Mouse (Mus musculus): Measurements from ENCODE around the gene Olfr1100.

Gene Olfr1100

GRCm38 (mm10) chr2:86979854-86980253 is at the start of gene Olfr1100:
Gene Olfr1100 (minus strand): TSS chr2:86979954.
- no peak for DNase-seq

DNA sequence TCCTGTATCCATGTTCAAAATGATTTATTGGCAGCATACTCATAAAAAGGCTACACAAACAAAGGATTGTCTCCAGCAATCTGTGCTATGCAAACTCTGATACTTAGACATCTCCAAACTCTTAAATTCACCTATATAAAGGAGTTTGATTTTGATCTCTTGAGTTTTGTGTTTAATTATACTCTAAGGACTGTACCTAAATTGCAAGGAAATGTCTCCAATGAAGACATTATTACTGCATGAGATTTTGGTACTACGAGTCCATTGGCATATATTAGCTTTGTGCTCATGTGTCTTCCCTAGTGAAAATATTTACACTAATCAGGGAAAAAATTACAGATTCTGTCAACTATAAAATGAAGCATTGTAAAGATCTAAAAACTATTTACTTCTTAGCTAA is 47.2 kb upstream of the Olfr1100 start, which contains the start of gene Olfr1104:
Olfr1104 (minus strand) TSS at position 101 of the 400 bp plus-strand sequence.
- DNase-seq = no peak

DNA sequence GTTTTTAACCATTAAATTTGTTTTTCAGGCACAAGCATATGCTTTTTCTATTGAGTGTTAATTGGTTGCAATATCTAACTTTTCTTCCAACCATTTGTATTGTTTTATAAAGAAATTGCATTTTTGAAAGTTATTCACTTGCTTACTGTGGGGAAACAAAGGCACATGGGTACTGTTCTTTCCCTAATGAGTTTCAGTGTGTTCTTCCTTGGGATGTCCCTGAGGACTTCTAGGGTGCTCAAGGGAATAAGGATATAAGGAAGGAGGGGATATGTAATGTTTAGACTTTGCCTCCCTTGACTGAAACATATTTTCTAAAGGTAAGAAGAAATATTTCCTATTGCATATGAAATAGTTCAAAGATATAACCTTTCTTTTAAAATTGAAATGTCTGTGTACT is 18.3 kb upstream of the Olfr1100 start, which contains the start of gene Olfr1102:
Olfr1102 (plus strand) TSS at position 301 of the 400 bp plus-strand sequence.
- no peak for DNase-seq

DNA sequence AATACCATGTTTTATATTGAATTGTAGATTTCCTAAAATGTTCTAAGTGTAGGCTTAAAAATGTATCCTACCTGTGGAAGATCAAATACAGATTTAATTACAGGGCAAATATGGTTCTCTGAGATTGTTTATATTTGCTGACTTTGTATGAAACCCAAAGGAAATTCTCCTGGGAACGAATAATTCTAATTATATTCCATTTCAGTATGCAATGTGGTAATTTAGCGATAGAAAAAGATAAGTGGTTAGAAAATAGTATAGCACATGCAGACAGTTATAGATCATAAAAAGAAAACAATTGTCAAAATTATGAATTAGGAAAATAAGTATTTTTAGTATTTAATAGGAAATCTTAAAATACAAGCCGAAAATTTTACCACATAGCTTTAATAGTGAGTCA is 11.4 kb upstream of the Olfr1100 start, which contains the start of gene Olfr1101:
Olfr1101 (minus strand) TSS at position 101 of the 400 bp plus-strand sequence.
- DNase-seq = no peak

GRCm38 (mm10) chr2:86960593-86960992 is 19.2 kb downstream of the Olfr1100 start, which contains the start of gene Olfr1099:
Gene Olfr1099 (minus strand): TSS chr2:86960693.
- no peak for DNase-seq

GRCm38 (mm10) chr2:86926557-86926956 is 53.2 kb downstream of the Olfr1100 start:
- no peak for DNase-seq
